Mouse (Mus musculus) cerebellum, adult 18-20 months (tissue): ENCODE results near the gene 1700016C15Rik.
A peak's percentile ranks its signal among the peaks of the same experiment; 100 is the strongest.

Experiments used
- DNase-seq, 2 experiments: peaks; one replicate each; pipeline ENCODE4 v3.0.0; 2021

Gene 1700016C15Rik

DNA sequence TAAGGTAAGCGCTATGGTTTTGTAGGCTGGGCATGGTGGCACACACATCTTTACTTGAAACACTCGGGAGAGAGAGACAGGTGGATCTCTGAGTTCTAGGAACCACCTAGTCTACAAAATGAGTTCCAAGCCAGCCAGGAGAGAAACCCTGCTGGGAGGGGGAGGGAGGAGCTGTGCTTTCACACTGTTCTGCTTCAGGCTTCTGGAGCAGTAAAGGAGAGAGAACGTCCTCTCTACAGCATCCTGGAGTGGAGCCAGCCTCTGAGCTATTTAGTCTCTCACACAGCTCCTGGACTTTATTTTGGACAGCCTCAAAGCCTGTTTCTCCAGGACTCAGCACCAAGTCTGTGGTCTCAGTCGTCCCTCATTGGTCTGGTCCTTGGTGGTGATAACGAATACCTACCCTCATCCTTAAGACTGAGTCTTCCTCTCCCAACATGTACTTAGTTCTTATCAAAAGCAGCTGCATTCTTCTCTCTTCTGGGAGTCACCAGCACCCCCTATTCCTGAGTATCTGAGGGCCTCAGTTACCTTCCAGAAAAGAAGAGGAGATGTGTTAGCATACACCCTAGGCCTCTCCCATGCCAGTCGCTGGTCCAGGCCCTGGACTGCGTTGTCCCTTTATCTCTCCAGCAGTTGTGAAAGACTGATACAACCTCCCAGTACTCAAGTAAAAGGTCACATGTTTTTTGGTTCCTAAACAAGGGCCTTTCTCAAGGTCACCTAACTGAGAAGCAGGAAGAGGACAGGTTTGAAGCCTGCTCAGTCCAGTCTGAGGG is 12.4 kb upstream of the 1700016C15Rik start:
- no peak for DNase-seq

DNA sequence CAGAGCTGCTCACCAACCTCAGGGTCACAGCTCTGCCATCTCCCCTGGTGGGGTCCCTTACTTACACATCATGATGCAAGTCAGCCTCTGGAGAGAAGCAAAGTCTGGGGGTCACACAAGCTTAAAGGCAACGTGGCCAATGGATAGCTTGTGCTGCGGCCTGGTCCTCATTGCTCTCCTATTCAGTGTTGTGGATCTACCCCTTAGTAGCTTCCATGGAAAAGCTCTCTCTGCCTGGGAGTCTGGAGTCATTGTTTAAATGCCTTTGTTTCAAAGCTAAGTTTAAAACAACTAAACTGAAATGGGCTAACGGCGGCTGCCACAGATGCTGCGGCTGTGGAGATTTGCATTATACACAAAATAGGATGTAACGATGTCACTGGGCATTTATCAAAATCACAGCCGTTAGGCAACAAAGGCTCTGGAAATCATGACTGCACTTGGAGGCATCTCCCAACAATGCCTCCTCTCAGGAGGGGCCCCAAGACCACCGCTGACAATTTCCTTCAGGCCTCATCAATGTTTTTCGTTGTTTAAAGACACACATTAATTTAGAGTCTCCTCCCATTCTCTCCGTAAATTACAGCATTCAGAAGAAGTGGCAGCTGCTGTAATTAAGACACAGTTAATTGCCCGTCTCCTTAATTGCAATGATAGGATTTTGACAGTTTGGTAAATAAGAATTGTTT is 11.1 kb upstream of the 1700016C15Rik start:
- no peak for DNase-seq

DNA sequence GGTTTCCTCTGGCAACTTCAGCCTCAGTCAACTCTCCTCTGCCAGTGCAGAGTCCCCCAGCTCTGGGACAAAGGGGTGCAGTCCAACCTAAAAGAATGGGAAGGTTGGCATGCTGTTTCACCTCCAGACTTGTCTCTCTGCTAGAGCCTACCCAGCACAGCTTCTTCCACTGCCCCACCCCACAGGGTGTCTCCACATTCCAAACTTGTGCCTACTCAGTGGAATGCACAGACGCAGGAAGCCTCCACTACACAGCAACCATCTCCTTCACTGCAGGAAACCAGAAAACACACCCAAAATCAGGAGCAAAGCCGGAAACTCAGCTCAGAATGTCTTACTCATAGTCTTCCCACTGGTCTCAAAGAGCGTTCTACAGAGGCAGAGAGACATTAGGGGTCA is 10.6 kb upstream of the 1700016C15Rik start:
- no peak for DNase-seq

DNA sequence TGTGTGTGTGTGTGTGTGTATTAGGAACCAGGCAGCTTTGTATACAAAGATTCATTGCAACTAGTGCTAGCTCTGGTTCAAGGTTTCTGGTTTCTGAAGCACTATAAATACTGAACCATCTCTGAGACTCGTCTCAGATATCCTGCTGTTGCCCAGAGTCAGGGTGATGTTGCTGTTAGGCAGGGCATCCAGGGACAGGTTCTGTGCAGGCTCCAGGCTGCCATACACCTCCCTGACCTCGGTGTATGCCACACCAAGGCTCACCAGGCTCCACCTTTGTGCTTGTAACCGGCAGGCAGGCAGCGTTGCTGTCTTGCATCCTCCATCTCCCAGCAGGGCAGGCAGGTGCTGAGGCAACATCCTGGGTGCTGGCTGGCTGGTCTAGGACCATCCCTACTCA is 5.8 kb upstream of the 1700016C15Rik start:
- DNase-seq = no peak

DNA sequence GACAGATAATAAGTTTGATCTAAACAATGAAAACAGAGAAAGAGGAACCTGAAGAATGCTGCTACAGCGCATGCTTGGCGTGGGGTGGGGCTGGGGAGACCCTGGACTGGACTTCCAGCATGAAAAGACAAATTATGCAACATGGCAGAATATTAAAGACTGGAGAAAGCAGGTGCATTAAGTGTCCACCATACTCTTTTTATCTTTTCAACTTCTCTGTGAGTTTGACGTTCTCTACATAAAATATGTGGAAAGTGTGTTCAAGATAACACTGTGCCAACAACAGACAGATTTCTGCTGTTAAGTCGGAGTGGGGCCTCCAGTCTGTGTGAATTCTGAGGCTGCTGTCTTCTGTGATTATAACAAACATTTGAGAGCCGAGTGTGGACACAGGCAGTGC is 2.7 kb upstream of the 1700016C15Rik start:
- no peak for DNase-seq

GRCm38 (mm10) chr1:177727883-177728525 is 1.6 kb upstream of the 1700016C15Rik start:
- DNase-seq = no peak

- no peak for DNase-seq
Measured at GRCm38 (mm10) chr1:177731973-177732372, 2.4 kb downstream of the 1700016C15Rik start.

GRCm38 (mm10) chr1:177737505-177738105 is 8.0 kb downstream of the 1700016C15Rik start:
- DNase-seq = no peak

GRCm38 (mm10) chr1:177740707-177741106 is 11.1 kb downstream of the 1700016C15Rik start:
- DNase-seq = no peak

GRCm38 (mm10) chr1:177742119-177742518 is 12.5 kb downstream of the 1700016C15Rik start:
- DNase-seq = no peak

DNA sequence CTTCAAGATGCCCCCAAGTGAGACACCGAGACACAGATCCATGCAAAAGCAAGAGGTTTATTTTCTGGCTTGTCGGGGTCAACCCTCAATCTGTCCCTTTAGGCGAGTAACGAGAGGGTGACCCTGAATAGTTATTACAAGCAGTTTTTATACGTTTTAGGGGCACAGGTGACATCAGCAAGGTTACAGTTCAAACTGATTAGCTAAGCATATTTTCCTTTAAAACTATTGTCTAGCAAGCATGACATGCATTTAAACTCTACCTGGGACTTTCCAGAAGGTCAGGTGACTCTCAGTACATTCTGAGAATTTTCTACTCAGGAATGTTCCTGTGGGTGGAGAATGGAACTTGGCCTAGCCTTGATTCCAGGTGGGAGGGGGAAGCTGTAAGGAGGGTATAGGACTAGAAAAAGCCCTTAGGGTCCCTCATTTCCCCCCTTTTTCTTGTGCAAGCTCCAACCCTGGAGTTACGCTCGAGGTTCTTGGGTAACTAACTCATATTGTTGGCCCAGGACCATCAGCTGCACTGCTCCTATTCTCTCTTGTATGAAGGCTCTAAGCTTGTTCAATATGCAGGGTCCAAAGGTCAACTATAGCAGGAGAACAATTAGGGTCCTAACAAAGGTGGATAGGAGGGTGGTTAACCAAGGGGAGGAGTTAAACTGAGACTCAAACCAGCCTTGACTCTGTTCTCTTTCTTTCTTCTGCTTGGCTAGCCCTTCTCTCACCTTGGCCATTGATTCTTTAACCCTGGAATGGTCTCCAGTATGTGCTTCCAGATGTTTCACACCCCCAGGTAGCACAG is 15.1 kb downstream of the 1700016C15Rik start:
- no peak for DNase-seq

DNA sequence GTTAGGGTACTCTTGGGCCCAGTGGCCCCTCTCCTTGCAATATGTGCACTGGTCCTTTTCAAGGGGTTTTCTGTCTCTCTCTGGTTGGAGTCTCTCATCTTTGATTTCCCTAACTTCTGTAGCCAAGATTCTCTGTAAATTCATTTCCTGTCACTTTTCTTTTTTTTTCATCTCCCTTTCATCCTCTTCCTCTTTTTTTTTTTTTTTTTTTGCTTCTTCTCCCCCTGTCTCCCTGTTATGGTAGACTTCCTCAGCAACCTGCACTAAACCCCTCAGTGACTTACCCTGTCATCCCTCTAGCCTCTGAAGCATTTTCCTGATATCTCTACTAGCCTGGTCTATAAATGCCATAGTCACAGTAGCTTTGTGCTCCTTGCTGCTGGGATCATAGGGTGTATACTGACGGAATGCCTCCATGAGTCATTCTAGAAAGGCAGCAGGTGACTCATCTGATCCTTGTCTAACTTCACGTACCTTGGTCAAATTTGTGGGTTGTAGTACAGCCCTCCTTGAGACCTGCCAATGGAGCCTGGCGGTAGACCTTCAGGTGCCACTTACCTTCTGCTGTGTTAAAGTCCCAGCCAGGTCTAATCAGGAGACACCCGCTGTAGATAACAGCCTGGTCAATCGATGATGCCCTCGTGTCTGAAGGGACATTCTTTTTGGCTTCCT is 18.4 kb downstream of the 1700016C15Rik start:
- no peak for DNase-seq

DNA sequence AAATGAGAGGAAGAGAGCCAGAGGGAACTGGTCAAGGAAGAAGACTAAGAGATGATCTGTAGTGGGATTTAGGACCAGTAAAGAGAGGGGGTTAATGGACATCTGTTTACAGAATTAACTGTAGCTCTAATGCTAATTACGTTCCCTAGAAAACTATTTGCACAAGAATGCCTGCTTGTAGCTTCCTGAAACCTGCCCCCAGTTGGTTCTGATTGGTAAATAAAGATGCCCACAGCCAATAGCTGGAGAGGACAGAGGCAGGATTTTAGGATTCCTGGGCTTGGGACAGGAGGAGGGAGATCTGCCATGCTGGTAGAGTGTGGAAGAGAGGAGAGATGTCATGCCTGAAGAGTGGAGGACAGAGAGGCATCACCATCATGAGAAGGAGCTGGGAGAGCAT is 23.9 kb downstream of the 1700016C15Rik start:
- DNase-seq = no peak

GRCm38 (mm10) chr1:177757249-177757648 is 27.6 kb downstream of the 1700016C15Rik start:
- no peak for DNase-seq

GRCm38 (mm10) chr1:177768931-177769330 is 39.3 kb downstream of the 1700016C15Rik start:
- DNase-seq = no peak

- no peak for DNase-seq
Measured at GRCm38 (mm10) chr1:177777397-177777796, 47.8 kb downstream of the 1700016C15Rik start.

GRCm38 (mm10) chr1:177792835-177793234 is 63.2 kb downstream of the 1700016C15Rik start:
- no peak for DNase-seq

- peak in 1 of 2 experiments; percentile 15 for DNase-seq
Measured at GRCm38 (mm10) chr1:177794866-177795265, 65.3 kb downstream of the 1700016C15Rik start.

DNA sequence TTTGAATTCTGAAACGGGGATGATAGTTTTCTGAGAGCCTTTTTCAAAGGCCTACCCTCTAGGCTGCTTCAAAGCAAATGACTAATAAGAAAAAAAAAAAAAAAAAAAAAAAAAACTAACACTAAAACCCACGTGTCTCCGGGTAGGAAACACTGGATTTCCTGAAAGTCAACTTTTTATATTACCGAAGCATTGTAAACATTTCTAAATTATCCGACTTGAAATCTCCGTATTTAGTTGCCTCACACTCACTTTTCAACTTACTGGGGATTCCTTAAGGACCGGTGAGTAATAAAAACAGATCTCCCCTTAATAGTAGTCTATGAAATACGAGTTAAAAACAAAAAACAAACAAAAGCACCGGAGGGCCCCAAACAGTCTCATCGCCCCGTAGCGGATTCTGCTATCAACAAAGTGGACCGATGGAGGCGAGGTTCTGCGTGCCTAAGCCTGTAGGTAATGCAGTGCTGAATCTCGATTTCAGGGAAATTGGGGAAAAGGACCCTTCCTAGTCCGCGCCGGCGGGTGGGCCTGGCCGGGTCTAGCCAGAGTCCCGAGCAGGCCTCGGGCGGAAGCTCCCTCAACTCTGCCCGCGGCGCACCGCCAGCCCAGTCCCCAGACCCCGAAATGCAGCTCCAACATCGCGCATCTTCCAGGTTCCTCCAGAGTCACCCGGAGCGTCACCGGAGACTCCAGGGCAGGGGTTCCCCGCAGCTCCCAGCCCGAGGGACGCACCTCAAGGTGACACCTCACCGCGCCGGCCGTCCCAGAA is 66.0 kb downstream of the 1700016C15Rik start:
- DNase-seq = no peak

GRCm38 (mm10) chr1:177796193-177796939 is 66.8 kb downstream of the 1700016C15Rik start, which contains the start of gene Adss:
Adss (minus strand) TSS chr1:177796511.
- peak; percentile 99 to 100 for DNase-seq
